Mouse (Mus musculus) heart, embryonic 11.5 days (tissue): ENCODE results near the gene Plxnd1. TPM values are rescaled to one million over a fixed set of nuclear protein-coding genes. Genes with fewer than 3 reads are reported as not detected.

Experiments
- ATAC-seq: fragments of 200-750 bp; cut with Nextera tagmentation; replicated peaks from 2 replicates; pipeline ENCODE4 v1.8.0; 2017; ENCODE audit warnings: moderate library complexity; ENCODE audit not compliant: insufficient number of reproducible peaks, low FRiP score, low TSS enrichment
- H3K27ac ChIP-seq: fragments of 300-500 bp; sonication (generic); 2 replicates; pipeline ENCODE4 v1.5.1; 2014; ENCODE audit warnings: mild to moderate bottlenecking, low read depth, low read length
- H3K27me3 ChIP-seq: fragments of 300-500 bp; sonication (generic); 2 replicates; pipeline ENCODE4 v1.6.1; 2014; ENCODE audit warnings: mild to moderate bottlenecking, low read length, mixed read lengths; ENCODE audit not compliant: control insufficient read depth, insufficient read depth
- H3K36me3 ChIP-seq: fragments of 300-500 bp; sonication (generic); 2 replicates; pipeline ENCODE4 v1.6.1; 2014; ENCODE audit warnings: mild to moderate bottlenecking, low read length, moderate library complexity, mixed read lengths; ENCODE audit not compliant: control insufficient read depth, insufficient read depth
- H3K4me1 ChIP-seq: fragments of 300-500 bp; sonication (generic); 2 replicates; pipeline ENCODE4 v1.6.1; 2014; ENCODE audit warnings: low read length; ENCODE audit not compliant: control insufficient read depth, insufficient read depth
- H3K4me2 ChIP-seq: fragments of 300-500 bp; sonication (generic); 2 replicates; pipeline ENCODE4 v1.6.1; 2014; ENCODE audit warnings: mild to moderate bottlenecking, moderate library complexity
- H3K4me3 ChIP-seq: fragments of 300-500 bp; sonication (generic); 2 replicates; pipeline ENCODE4 v1.5.1; 2014; ENCODE audit warnings: low read depth, low read length
- H3K9ac ChIP-seq: fragments of 300-500 bp; sonication (generic); 2 replicates; pipeline ENCODE4 v1.6.1; 2014; ENCODE audit warnings: mild to moderate bottlenecking, low read depth, low read length, moderate library complexity
- H3K9me3 ChIP-seq: fragments of 300-500 bp; sonication (generic); replicated peaks from 2 replicates; pipeline ENCODE4 v1.6.1; 2016; ENCODE audit warnings: low read length; ENCODE audit not compliant: control insufficient read depth
- WGBS: fragments of 180-500 bp; shearing (Covaris S2); extraction: QIAGEN DNeasy Blood & Tissue Kit; methylation state at CpG from one replicate; pipeline ENCODE4 v1.1.7; 2014; ENCODE audit not compliant: insufficient replicate concordance; 5-methylcytosine and 5-hydroxymethylcytosine counted together
- polyA plus RNA-seq: library from polyadenylated mRNA; unstranded; fragments of >200 nt; fragmentation: Nextera tagmentation; extraction: Ambion mirVana; gene quantifications from 2 replicates; pipeline ENCODE4 v1.2.1, GENCODE M21; 2014

Plxnd1 gene
- polyA plus RNA-seq, 1 experiment from 2014 or later, result 56.1 TPM

GRCm38 (mm10) chr6:115955664-115956063 lies 39.1 kb downstream of the Plxnd1 start:
- no peak overlapping the region for H3K9ac ChIP-seq
- no peaks in the 10 kb centered on the region for H3K9me3 ChIP-seq
- H3K27ac ChIP-seq, result no peak overlapping the region
- H3K27me3 ChIP-seq, result no peaks in the 10 kb centered on the region
- 0 out of 2 replicates have a peak, but pooled peaks cover 3% of the 10 kb centered on the region for H3K36me3 ChIP-seq
- peaks cover 26% of the 10 kb centered on the region for H3K4me1 ChIP-seq
- H3K4me2 ChIP-seq, result no peak overlapping the region
- no peak overlapping the region for H3K4me3 ChIP-seq
- no peak for ATAC-seq
- WGBS, result 81% methylated on average over 11 of the region's 11 CpGs

GRCm38 (mm10) chr6:115955169-115955568 lies 39.6 kb downstream of the Plxnd1 start:
- Histone ChIP-seq H3K4me3 (no peak overlapping the region), H3K27ac (no peak overlapping the region), H3K9ac (no peak overlapping the region), H3K4me1 (peaks cover 26% of the 10 kb centered on the region), H3K4me2 (no peak overlapping the region), H3K27me3 (no peaks in the 10 kb centered on the region), H3K9me3 (no peaks in the 10 kb centered on the region), H3K36me3 (0 out of 2 replicates have a peak, but pooled peaks cover 1% of the 10 kb centered on the region)
- no peak for ATAC-seq
- WGBS, result 78% methylated on average over 4 of the region's 4 CpGs

- no peak overlapping the region for H3K9ac ChIP-seq
- H3K27ac ChIP-seq, result no peak overlapping the region
- no peaks in the 10 kb centered on the region for H3K9me3 ChIP-seq
- H3K4me1 ChIP-seq, result peaks cover 26% of the 10 kb centered on the region
- no peak overlapping the region for H3K4me2 ChIP-seq
- H3K36me3 ChIP-seq, result no peaks in the 10 kb centered on the region
- H3K27me3 ChIP-seq, result no peaks in the 10 kb centered on the region
- no peak for ATAC-seq
- H3K4me3 ChIP-seq, result no peak overlapping the region
- 86% methylated on average over 9 of the region's 9 CpGs for WGBS
Measured at GRCm38 (mm10) chr6:115954506-115955074, 40.2 kb downstream of the Plxnd1 start.

GRCm38 (mm10) chr6:115946389-115946788 lies 48.4 kb downstream of the Plxnd1 start:
- no peak for ATAC-seq
- H3K4me3 ChIP-seq, result no peak overlapping the region
- WGBS, result 21% methylated on average over 6 of the region's 6 CpGs
- H3K9me3 ChIP-seq, result no peaks in the 10 kb centered on the region
- no peak overlapping the region for H3K4me2 ChIP-seq
- H3K4me1 ChIP-seq, result peaks cover 35% of the 10 kb centered on the region
- no peaks in the 10 kb centered on the region for H3K27me3 ChIP-seq
- H3K27ac ChIP-seq, result peak overlapping the region; percentile 51
- H3K36me3 ChIP-seq, result no peaks in the 10 kb centered on the region
- H3K9ac ChIP-seq, result no peak overlapping the region

- ATAC-seq, result no peak
- Histone ChIP-seq H3K4me1 (peaks cover 41% of the 10 kb centered on the region), H3K4me3 (no peak overlapping the region), H3K9ac (no peak overlapping the region), H3K36me3 (no peaks in the 10 kb centered on the region), H3K9me3 (no peaks in the 10 kb centered on the region), H3K27ac (no peak overlapping the region), H3K27me3 (no peaks in the 10 kb centered on the region), H3K4me2 (no peak overlapping the region)
- 64% methylated on average over 8 of the region's 8 CpGs for WGBS
Measured at GRCm38 (mm10) chr6:115945633-115946032, 49.2 kb downstream of the Plxnd1 start.

GRCm38 (mm10) chr6:115944638-115945037 lies 50.2 kb downstream of the Plxnd1 start, which contains the start of gene H1foo:
TSS of gene H1foo (plus strand) at chr6:115944938.
- no peak within 1 kb of the TSS for H3K4me3 ChIP-seq
- H3K4me2 ChIP-seq, result no peak within 1 kb of the TSS
- no peaks in the 10 kb centered on the region for H3K27me3 ChIP-seq
- no peak within 1 kb of the TSS for H3K9ac ChIP-seq
- no peak within 1 kb of the TSS for H3K27ac ChIP-seq
- H3K9me3 ChIP-seq, result no peaks in the 10 kb centered on the region
- no peaks in the 10 kb centered on the region for H3K36me3 ChIP-seq
- WGBS, result 88% methylated on average over 5 of the region's 5 CpGs
- ATAC-seq, result no peak
- H3K4me1 ChIP-seq, result peaks cover 41% of the 10 kb centered on the region

- H3K4me1 ChIP-seq, result peaks cover 41% of the 10 kb centered on the region
Measured at GRCm38 (mm10) chr6:115943498-115944427, 51.0 kb downstream of the Plxnd1 start.

DNA sequence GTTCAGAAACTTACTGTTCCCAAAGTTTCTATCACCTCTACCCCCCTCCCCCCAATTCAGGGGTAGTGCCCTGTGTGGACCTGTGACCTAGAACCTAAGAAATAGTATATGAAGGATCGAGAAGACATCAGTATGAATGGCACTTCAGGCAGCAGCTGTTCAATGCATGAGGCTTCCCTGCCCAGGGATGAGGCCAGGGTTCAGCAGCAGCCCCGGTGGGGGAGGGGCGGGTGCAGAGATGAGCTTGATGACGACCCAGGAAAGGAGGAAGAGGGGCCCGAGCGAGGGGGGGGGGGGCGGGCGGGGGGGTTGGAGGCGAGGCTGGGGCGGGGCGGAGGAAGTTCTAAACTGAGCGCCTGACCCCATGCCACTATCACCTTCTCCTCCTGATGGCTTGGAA lies 53.7 kb downstream of the Plxnd1 start:
- WGBS, result 12% methylated on average over 7 of the region's 12 CpGs

More at GRCm38 (mm10) chr6:115943498-115944427, 51.0 kb downstream of the Plxnd1 start:
- Histone ChIP-seq H3K4me2 (no peak overlapping the region), H3K9me3 (no peaks in the 10 kb centered on the region), H3K27me3 (no peaks in the 10 kb centered on the region), H3K4me3 (no peak overlapping the region), H3K27ac (no peak overlapping the region), H3K9ac (no peak overlapping the region), H3K36me3 (no peaks in the 10 kb centered on the region)
- 37% methylated on average over 9 of the region's 9 CpGs for WGBS
- ATAC-seq, result no peak

More for the DNA sequence above, 53.7 kb downstream of the Plxnd1 start:
- no peak for ATAC-seq
- H3K9ac ChIP-seq, result no peak overlapping the region
- H3K27ac ChIP-seq, result no peak overlapping the region
- H3K27me3 ChIP-seq, result no peaks in the 10 kb centered on the region
- peaks cover 26% of the 10 kb centered on the region for H3K4me1 ChIP-seq
- H3K4me2 ChIP-seq, result no peak overlapping the region
- no peak overlapping the region for H3K4me3 ChIP-seq
- H3K36me3 ChIP-seq, result no peaks in the 10 kb centered on the region
- no peaks in the 10 kb centered on the region for H3K9me3 ChIP-seq
